Mouse (Mus musculus): ENCODE measurements at regions not wholly inside any gene's neighbourhood (a gene's known extent, or its start where the extent isn't known, plus 50 kb on each side); places are given as distances from the start of the nearest gene placed in this dataset.

DNA sequence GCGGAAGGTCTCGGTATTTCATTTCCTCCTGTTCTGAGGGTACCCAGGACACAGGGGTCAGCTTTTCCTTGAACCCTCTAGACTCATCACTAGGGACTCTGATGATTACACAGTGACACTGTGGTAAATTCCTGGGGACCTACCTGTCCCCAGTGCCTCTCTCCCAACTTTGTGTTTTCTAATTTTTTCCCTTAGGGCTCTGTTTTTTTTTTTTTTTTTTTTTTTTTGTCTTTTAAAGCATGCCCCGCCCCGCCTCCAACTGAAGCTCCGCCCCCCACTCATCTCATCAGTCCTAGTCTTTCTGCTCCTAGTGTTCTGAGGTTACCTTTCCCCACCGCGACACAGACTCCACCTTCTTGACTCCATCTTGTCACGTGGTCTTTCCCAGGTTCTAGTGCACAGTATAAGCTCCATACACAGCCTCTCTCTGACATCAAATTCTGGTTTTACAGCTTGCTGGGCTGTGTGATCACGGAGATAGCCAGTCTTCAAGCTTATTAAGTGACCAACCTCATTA is 109.8 kb upstream of the Rpl34 start:
- H3K27ac ChIP-seq (ENCODE audit: insufficient read depth, low read length) = no peak overlapping the region
- no peaks in the 10 kb centered on the region for H3K4me1 ChIP-seq (ENCODE audit: control insufficient read depth, insufficient read depth, low read length)
- no peak for TF ChIP-seq CTCF (IDR thresholded peaks at IDR 0.05; ENCODE audit: borderline replicate concordance, insufficient read depth, low read length)
- TF ChIP-seq POLR2A (IDR thresholded peaks at IDR 0.05; ENCODE audit: low read depth, low read length) = no peak
- H3K4me3 ChIP-seq (ENCODE audit: insufficient read depth, low read length) = no peak overlapping the region

DNA sequence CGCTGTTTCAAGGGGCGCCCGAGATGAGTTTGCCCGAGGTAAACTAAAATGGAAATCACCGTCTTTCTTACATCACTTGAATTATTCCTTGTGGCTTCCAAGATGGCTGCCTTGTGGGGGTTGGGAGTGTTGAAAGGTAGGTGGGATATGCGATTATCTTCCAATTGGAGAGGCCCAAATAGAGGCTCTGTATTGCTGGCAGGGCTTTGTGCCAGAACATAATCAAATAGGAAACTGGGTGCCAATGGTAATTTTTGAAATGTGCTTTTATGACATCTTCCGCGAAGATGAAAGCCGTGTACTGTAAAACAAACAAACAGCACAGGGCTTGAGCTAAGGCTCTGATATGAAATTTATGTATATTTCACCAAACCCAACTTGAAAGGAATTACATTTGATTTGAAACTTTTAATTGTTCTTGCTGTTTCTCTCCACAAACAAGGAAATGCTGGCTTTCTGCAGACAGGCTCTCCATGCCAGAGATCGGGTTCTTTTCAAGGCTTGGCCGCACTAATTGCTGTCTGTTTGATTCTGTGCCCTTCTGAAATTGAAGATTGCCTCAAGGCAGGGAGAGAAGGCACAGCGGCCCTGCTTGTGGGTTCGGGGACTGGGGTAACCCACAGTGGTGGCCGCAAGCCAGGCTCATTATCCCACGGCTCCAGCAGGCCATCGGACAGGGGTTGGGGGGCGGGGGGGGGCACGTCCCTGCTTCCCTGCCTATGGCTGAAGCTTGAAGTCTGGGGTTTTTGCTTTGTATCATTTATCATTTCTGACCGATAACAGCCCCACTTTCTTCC is 108.6 kb upstream of the Rpl34 start:
- Histone ChIP-seq H3K4me3 (ENCODE audit: insufficient read depth, low read length) (no peak overlapping the region), H3K4me1 (ENCODE audit: control insufficient read depth, insufficient read depth, low read length) (no peaks in the 10 kb centered on the region), H3K27ac (ENCODE audit: insufficient read depth, low read length) (no peak overlapping the region)
- TF ChIP-seq CTCF (IDR thresholded peaks at IDR 0.05; ENCODE audit: borderline replicate concordance, insufficient read depth, low read length) = no peak
- TF ChIP-seq POLR2A (IDR thresholded peaks at IDR 0.05; ENCODE audit: low read depth, low read length) = no peak

DNA sequence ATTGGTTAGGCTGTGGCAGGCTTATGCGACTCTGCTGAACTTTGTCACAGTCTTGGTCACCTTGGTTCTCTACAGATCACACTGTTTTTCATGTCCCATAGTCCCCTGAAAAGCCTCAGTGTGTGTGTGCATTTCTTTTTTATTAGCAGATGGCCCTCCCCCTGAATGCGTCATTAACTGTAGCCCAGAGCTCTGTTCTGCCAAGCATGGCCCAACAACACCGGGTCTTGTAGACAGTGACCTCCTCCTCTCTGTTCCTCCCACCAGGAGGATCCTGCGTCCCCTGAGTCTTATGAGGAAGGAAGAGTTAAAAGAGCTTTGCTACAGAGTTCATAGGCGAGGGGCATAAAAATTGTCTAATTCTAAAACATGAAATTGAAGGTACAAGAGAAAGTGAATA is 103.5 kb upstream of the Rpl34 start:
- TF ChIP-seq CTCF (IDR thresholded peaks at IDR 0.05; ENCODE audit: borderline replicate concordance, insufficient read depth, low read length) (no peak), POLR2A (IDR thresholded peaks at IDR 0.05; ENCODE audit: low read depth, low read length) (no peak)
- H3K4me3 ChIP-seq (ENCODE audit: insufficient read depth, low read length) = no peak overlapping the region
- no peak overlapping the region for H3K27ac ChIP-seq (ENCODE audit: insufficient read depth, low read length)
- no peaks in the 10 kb centered on the region for H3K4me1 ChIP-seq (ENCODE audit: control insufficient read depth, insufficient read depth, low read length)

DNA sequence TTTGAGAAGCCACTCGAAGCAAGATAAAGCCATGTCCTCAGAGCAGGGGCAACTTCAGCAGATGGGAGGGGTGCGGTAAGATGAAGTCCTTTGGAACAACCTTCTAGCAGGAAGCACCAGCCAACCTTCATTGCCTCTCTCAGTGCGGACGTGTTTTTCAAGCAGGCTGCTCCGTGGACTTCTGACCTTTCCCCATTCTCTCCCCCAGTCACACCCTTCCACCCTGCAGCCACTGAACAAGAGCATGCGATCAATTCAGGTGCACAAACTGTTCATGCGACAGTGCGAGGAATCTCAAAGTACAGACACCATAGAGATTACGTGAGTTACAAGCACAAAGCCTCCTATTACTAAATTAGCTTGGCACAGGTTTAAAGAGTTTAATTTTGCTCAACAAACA is 102.9 kb upstream of the Rpl34 start:
- Histone ChIP-seq H3K4me3 (ENCODE audit: insufficient read depth, low read length) (no peak overlapping the region), H3K27ac (ENCODE audit: insufficient read depth, low read length) (no peak overlapping the region), H3K4me1 (ENCODE audit: control insufficient read depth, insufficient read depth, low read length) (no peaks in the 10 kb centered on the region)
- TF ChIP-seq CTCF (IDR thresholded peaks at IDR 0.05; ENCODE audit: borderline replicate concordance, insufficient read depth, low read length) (no peak), POLR2A (IDR thresholded peaks at IDR 0.05; ENCODE audit: low read depth, low read length) (no peak)

DNA sequence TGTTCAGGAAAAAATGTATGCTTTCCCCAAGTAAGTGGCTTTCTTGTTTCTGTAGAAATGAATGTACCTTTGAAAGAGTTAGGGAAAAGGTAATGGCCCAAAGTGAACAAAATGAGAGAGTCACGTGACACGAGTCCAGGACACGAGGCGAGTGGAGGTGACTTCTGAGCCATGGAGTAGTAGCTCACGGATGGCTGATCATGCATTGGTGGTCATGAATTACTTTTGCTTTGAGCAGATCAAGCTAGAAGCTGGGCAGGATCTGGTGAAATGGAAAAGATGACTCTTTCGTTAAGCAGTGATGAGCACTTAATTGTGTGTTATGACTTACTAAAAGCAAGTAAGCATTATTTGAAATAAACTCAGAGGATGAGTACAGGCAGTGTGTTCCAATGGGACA is 101.6 kb upstream of the Rpl34 start:
- H3K4me1 ChIP-seq (ENCODE audit: control insufficient read depth, insufficient read depth, low read length) = no peaks in the 10 kb centered on the region; the same call in 1 of the 2 replicates
- no peak overlapping the region for H3K4me3 ChIP-seq (ENCODE audit: insufficient read depth, low read length)
- TF ChIP-seq POLR2A (IDR thresholded peaks at IDR 0.05; ENCODE audit: low read depth, low read length) (no peak), CTCF (IDR thresholded peaks at IDR 0.05; ENCODE audit: borderline replicate concordance, insufficient read depth, low read length) (no peak)
- H3K27ac ChIP-seq (ENCODE audit: insufficient read depth, low read length) = no peak overlapping the region

DNA sequence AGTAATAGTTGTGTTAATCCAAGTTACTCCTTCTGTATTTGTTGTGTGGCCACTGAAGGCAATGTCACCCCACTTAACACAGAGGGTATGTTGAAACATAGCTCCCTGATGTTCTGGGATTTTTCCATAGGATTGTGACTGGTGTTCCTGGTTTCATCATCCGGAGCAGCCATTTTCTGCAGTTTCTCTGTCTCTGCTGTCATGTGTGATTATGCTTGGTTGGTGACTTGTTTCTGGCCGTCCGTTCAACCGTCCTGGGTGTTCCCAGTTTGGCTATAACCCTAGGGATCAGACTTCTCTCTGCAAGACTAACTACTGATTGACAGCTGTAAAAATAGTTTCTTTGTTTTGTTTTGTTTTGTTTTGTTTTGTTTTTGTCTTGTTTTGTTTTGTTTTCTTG is 98.1 kb upstream of the Rpl34 start:
- no peak overlapping the region for H3K4me3 ChIP-seq (ENCODE audit: insufficient read depth, low read length)
- no peaks in the 10 kb centered on the region; the same call in 1 of the 2 replicates for H3K4me1 ChIP-seq (ENCODE audit: control insufficient read depth, insufficient read depth, low read length)
- H3K27ac ChIP-seq (ENCODE audit: insufficient read depth, low read length) = no peak overlapping the region
- no peak for TF ChIP-seq CTCF (IDR thresholded peaks at IDR 0.05; ENCODE audit: borderline replicate concordance, insufficient read depth, low read length)
- no peak for TF ChIP-seq POLR2A (IDR thresholded peaks at IDR 0.05; ENCODE audit: low read depth, low read length)

DNA sequence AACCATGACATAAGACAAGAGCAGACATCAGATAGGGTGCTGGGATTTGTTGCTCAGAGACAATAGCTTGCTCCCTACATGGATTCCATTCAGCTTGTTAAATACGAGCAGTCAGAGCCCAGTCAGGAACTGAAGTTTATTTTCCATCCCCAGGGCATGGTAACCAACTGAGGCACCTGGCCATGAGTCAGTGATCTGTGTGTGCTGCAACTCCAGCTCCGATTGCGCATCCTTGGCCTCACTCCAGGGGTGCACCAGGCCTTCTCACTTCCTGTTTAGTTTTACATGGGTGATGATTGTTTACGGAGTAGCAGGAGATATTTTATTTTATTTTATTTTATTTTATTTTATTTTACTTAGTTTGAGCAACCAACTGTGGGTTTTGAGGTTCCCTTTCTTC is 97.7 kb upstream of the Rpl34 start:
- no peak overlapping the region for H3K27ac ChIP-seq (ENCODE audit: insufficient read depth, low read length)
- H3K4me3 ChIP-seq (ENCODE audit: insufficient read depth, low read length) = no peak overlapping the region
- no peaks in the 10 kb centered on the region; the same call in 1 of the 2 replicates for H3K4me1 ChIP-seq (ENCODE audit: control insufficient read depth, insufficient read depth, low read length)
- no peak for TF ChIP-seq POLR2A (IDR thresholded peaks at IDR 0.05; ENCODE audit: low read depth, low read length)
- no peak for TF ChIP-seq CTCF (IDR thresholded peaks at IDR 0.05; ENCODE audit: borderline replicate concordance, insufficient read depth, low read length)

DNA sequence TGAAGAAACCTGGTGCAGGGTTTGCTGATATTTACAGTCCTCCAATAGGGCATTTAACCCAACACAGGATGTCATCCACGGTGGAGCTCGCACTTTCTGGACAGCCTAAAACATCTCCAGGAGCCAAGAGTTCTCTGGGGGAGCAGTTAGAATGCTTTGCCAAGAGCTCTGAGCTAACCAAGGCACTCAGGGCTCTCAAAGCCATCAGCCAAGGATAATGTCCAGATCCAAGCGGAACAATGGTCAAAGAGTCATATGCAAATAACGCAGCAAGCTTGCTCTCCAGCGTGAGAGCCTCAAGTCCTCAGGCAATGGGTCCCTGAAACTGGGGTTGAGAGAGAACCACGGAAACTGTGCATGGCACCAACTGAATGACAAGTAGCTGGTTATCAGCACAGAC is 96.8 kb upstream of the Rpl34 start:
- Histone ChIP-seq H3K27ac (ENCODE audit: insufficient read depth, low read length) (no peak overlapping the region), H3K4me3 (ENCODE audit: insufficient read depth, low read length) (no peak overlapping the region), H3K4me1 (ENCODE audit: control insufficient read depth, insufficient read depth, low read length) (no peaks in the 10 kb centered on the region; the same call in 1 of the 2 replicates)
- TF ChIP-seq CTCF (IDR thresholded peaks at IDR 0.05; ENCODE audit: borderline replicate concordance, insufficient read depth, low read length) (no peak), POLR2A (IDR thresholded peaks at IDR 0.05; ENCODE audit: low read depth, low read length) (no peak)

DNA sequence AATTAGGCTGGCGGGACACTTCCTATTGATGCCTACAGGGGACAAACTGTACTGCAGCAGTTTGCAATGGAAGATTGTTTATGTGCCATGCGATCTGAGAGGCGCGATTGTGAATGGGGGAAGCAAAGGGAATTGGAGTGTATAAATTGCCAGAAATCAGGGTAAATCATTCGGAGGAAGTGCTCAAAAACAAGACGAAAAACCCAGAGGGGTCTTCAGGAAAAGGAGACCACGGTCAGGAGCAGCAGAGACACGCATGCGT is 89.6 kb upstream of the Rpl34 start:
- Histone ChIP-seq H3K4me3 (ENCODE audit: insufficient read depth, low read length) (no peak overlapping the region), H3K27ac (ENCODE audit: insufficient read depth, low read length) (no peak overlapping the region), H3K4me1 (ENCODE audit: control insufficient read depth, insufficient read depth, low read length) (no peaks in the 10 kb centered on the region)
- TF ChIP-seq POLR2A (IDR thresholded peaks at IDR 0.05; ENCODE audit: low read depth, low read length) = no peak
- no peak for TF ChIP-seq CTCF (IDR thresholded peaks at IDR 0.05; ENCODE audit: borderline replicate concordance, insufficient read depth, low read length)

DNA sequence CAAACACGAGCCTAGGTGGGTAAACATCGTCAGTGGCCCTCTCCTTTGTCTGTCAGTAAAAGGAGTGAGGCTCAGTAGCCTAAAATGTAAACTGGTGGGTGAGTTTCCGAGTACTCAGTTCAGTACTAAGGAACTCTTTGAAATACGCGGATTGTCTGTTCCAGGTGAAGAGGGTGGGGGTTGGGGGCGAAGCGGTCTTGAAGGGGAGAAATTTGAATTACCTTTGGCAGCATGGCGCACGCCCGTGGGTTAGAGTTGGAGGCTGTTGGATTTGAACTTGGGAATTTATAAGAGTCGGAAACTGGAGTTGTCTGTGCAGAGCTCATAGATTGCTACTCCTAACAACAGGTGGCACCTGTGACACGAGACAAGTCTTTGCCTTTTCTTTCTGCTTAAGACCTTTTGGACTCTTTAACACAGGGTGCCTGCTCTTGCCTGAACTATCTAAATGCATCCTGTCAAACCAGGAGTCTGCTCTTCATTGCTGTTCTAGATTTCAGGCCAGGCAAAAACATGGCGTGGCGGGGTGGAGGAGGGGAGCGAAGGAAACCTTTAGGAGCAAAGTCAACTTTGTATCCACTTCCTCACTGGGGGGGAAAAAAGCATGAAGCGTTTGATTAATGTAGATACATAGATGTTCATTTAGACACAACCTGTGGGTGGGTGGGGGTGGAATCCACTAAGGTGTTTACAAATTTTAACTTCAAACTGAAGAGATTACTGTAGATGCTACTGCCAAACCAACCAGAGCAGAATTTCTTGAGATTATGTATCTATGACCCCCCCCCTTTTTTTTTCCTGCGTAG is 89.0 kb upstream of the Rpl34 start:
- H3K4me3 ChIP-seq (ENCODE audit: insufficient read depth, low read length) = no peak overlapping the region
- TF ChIP-seq CTCF (IDR thresholded peaks at IDR 0.05; ENCODE audit: borderline replicate concordance, insufficient read depth, low read length) (no peak), POLR2A (IDR thresholded peaks at IDR 0.05; ENCODE audit: low read depth, low read length) (no peak; the same call in 1 of the 2 replicates)
- H3K4me1 ChIP-seq (ENCODE audit: control insufficient read depth, insufficient read depth, low read length) = no peaks in the 10 kb centered on the region
- H3K27ac ChIP-seq (ENCODE audit: insufficient read depth, low read length) = no peak overlapping the region

All from embryonic fibroblast, embryonic 13.5 days (primary cell).